Mouse (Mus musculus): Measurements from ENCODE around the gene Wtip. TPM values are rescaled to one million over a fixed set of nuclear protein-coding genes. Genes with fewer than 3 reads are reported as not detected.
A peak's percentile ranks its signal among the peaks of the same experiment; 100 is the strongest.

The Wtip gene
- total and polyA plus RNA-seq, 2 experiments from 2014 or later = 2.2 to 55.5 TPM

DNA sequence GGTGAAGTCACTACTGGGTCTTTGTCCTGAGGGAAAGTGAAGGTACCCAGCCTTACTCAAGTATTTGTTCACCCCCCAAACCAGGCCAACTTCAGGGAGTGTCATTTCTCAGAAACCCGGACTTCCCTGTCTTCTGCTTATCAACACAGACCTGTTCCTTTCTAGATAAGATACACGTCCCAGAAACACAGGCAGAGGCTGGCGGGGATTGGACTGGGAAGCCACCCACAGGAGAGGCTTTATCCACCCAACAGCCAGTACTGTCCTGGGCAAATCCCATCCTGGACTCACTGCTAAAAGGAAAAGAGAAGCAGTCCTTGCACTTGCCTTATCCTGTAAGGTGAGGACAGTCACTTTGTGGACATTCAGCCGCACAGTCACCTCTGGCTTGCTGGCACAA lies 14.1 kb upstream of the Wtip start:
- Histone ChIP-seq H3K27ac (ENCODE audit: low read depth) (no peak overlapping the region), H3K4me2 (ENCODE audit: low read depth, low read length) (no peak overlapping the region)
- 46% methylated on average over 4 of the region's 4 CpGs for WGBS

DNA sequence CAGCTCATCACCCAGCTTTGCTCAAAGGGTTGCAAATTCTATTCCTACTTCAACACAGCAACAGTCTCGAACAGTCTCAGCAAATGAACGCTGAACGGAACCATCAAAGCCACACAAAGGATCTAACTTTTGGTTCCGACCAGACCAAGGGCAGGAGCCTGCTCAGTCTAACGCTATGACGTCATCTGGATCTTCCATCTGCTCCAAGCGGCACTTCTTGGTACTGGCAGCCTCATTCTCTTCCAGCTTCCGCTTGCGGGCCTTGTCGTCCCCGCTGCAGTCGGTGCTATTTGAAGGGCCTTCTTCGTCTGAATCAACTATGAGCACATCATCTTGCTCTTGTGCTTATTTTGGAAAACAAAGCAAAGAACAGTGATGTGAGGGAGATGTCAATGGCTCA lies 8.1 kb upstream of the Wtip start:
- ATAC-seq (ENCODE audit: insufficient read depth, low read depth) (no peak), DNase-seq (ENCODE audit: low spot score) (no peak)
- TF ChIP-seq CTCF (IDR thresholded peaks at IDR 0.05; ENCODE audit: low read depth) = no peak
- TF ChIP-seq EP300 (IDR thresholded peaks at IDR 0.05; ENCODE audit: low read depth) = no peak
- Histone ChIP-seq H3K4me3 (ENCODE audit: low read depth, low read length) (no peak overlapping the region), H3K4me2 (ENCODE audit: low read depth, low read length) (no peak overlapping the region), H3K9me3 (replicated peaks; ENCODE audit: control insufficient read depth, low read length) (no peaks in the 10 kb centered on the region), H3K4me1 (ENCODE audit: control insufficient read depth, insufficient read depth) (no peaks in the 10 kb centered on the region), H3K36me3 (replicated peaks; ENCODE audit: control insufficient read depth, insufficient read depth, low read length) (peaks cover 62% of the 10 kb centered on the region), H3K27ac (ENCODE audit: low read depth) (no peak overlapping the region), H3K27me3 (ENCODE audit: control insufficient read depth, insufficient read depth, low read length) (no peaks in the 10 kb centered on the region), H3K9ac (replicated peaks; ENCODE audit: low read depth, low read length) (no peak overlapping the region)
- 92% methylated on average over 13 of the region's 13 CpGs for WGBS

More for the DNA sequence above, 14.1 kb upstream of the Wtip start:
- Histone ChIP-seq H3K4me3 (ENCODE audit: low read depth, low read length) (no peak overlapping the region), H3K36me3 (replicated peaks; ENCODE audit: control insufficient read depth, insufficient read depth, low read length) (peaks cover 98% of the 10 kb centered on the region), H3K9me3 (replicated peaks; ENCODE audit: control insufficient read depth, low read length) (0 out of 2 replicates have a peak, but pooled peaks cover 8% of the 10 kb centered on the region), H3K4me1 (ENCODE audit: control insufficient read depth, insufficient read depth) (no peaks in the 10 kb centered on the region), H3K27me3 (ENCODE audit: control insufficient read depth, insufficient read depth, low read length) (no peaks in the 10 kb centered on the region), H3K9ac (replicated peaks; ENCODE audit: low read depth, low read length) (no peak overlapping the region)
- DNase-seq (ENCODE audit: low spot score) = no peak
- ATAC-seq (ENCODE audit: insufficient read depth, low read depth) = no peak
- TF ChIP-seq CTCF (IDR thresholded peaks at IDR 0.05; ENCODE audit: low read depth) = no peak
- no peak for TF ChIP-seq EP300 (IDR thresholded peaks at IDR 0.05; ENCODE audit: low read depth)

DNA sequence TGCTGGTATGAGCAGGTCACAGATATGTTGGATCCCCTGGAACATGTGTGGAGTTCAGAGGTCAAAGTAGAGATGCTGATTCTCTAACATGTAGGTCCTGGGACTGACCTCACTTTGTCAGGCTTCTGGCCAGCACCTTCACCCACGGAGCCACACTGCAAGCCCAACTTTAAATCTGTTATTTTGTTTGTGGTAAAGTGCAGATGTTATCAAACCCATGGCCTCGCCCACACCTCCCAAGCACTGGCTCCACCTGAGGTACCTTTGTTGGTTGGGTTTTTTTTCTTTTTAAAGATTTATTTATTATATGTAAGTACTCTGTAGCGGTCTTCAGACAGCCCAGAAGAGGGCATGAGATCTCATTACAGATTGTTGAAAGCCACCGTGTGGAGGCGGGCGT lies 6.4 kb upstream of the Wtip start:
- Histone ChIP-seq H3K9me3 (replicated peaks; ENCODE audit: control insufficient read depth, low read length) (no peaks in the 10 kb centered on the region), H3K27me3 (ENCODE audit: control insufficient read depth, insufficient read depth, low read length) (no peaks in the 10 kb centered on the region), H3K36me3 (replicated peaks; ENCODE audit: control insufficient read depth, insufficient read depth, low read length) (peaks cover 45% of the 10 kb centered on the region), H3K27ac (ENCODE audit: low read depth) (no peak overlapping the region), H3K4me3 (ENCODE audit: low read depth, low read length) (no peak overlapping the region), H3K4me2 (ENCODE audit: low read depth, low read length) (no peak overlapping the region), H3K9ac (replicated peaks; ENCODE audit: low read depth, low read length) (no peak overlapping the region), H3K4me1 (ENCODE audit: control insufficient read depth, insufficient read depth) (no peaks in the 10 kb centered on the region)
- ATAC-seq (ENCODE audit: insufficient read depth, low read depth) (no peak), DNase-seq (ENCODE audit: low spot score) (no peak)
- no peak for TF ChIP-seq CTCF (IDR thresholded peaks at IDR 0.05; ENCODE audit: low read depth)
- no peak for TF ChIP-seq EP300 (IDR thresholded peaks at IDR 0.05; ENCODE audit: low read depth)
- 80% methylated on average over 6 of the region's 6 CpGs for WGBS

DNA sequence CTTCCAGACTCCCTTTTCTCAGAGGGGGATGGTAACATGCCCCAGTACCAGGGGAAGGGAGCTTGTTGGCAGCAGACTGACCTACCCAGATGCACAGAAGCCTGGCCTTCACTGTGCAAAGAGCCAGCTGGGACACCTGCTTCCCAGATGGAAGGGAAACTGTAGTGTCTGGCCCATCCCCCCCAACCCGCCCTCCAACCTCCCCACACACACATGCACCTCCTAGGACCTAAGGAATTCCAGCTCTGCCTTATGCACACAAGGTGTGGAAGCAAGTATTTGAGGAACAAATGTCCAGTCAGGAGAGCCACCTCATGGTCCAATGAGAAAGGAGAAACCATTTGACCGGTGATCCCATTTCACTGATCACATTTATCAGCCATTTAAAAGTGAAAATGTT lies 1.3 kb upstream of the Wtip start:
- H3K27me3 ChIP-seq (ENCODE audit: control insufficient read depth, insufficient read depth, low read length) = no peaks in the 10 kb centered on the region
- no peaks in the 10 kb centered on the region for H3K9me3 ChIP-seq (replicated peaks; ENCODE audit: control insufficient read depth, low read length)
- ATAC-seq (ENCODE audit: insufficient read depth, low read depth) = no peak
- no peak for TF ChIP-seq EP300 (IDR thresholded peaks at IDR 0.05; ENCODE audit: low read depth)
- no peak for TF ChIP-seq CTCF (IDR thresholded peaks at IDR 0.05; ENCODE audit: low read depth)
- H3K27ac ChIP-seq (ENCODE audit: low read depth) = no peak overlapping the region
- no peak overlapping the region for H3K9ac ChIP-seq (replicated peaks; ENCODE audit: low read depth, low read length)
- H3K4me3 ChIP-seq (ENCODE audit: low read depth, low read length) = no peak overlapping the region
- WGBS = 98% methylated on average over 2 of the region's 2 CpGs
- no peak for DNase-seq (ENCODE audit: low spot score)
- no peak overlapping the region for H3K4me2 ChIP-seq (ENCODE audit: low read depth, low read length)
- peaks cover 7% of the 10 kb centered on the region; the same call in 1 of the 2 replicates for H3K4me1 ChIP-seq (ENCODE audit: control insufficient read depth, insufficient read depth)
- no peaks in the 10 kb centered on the region for H3K36me3 ChIP-seq (replicated peaks; ENCODE audit: control insufficient read depth, insufficient read depth, low read length)

DNA sequence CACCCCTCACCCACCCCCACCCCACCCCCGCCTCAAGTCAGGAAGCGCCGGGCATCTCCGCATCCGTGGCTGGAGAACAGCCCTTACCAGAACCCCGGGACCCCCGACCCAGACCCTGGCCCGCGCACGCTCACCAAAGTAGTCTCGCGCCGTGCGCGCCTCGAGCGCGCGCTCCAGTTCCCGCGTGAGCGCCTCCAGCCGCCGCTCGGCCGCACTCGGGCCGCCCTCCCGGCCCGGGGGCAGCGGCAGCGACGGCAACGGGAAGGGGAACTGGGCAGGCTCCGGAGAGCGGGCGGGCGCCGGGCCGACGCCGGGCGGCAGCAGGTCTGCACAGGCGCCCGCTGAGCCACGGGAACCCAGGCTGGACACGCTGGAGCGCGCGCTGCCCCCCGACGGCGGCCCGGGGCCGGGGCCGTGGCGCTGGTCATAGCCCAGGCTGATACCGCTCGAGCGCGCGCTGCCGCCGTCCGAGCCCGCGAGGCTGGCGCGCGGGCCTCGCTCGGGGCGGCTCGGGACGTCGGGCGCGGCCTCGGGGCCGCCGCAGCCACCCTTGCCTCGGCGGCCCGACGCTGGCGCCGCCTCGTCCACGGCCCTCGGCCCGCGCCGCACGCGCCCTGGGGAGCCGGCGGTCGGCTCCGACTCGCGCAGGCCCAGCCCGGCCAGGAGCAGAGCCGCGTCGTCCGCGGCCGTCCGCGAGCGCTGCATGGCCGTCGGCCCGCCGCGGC lies 551 bp downstream of the Wtip start:
- Histone ChIP-seq H3K36me3 (replicated peaks; ENCODE audit: control insufficient read depth, insufficient read depth, low read length) (no peaks in the 10 kb centered on the region), H3K27ac (ENCODE audit: low read depth) (peak overlapping the region; percentile 84), H3K9me3 (replicated peaks; ENCODE audit: control insufficient read depth, low read length) (no peaks in the 10 kb centered on the region), H3K4me2 (ENCODE audit: low read depth, low read length) (peak overlapping the region; percentile 74), H3K4me1 (ENCODE audit: control insufficient read depth, insufficient read depth) (peaks cover 7% of the 10 kb centered on the region; the same call in 1 of the 2 replicates), H3K9ac (replicated peaks; ENCODE audit: low read depth, low read length) (peak overlapping the region; percentile 96), H3K27me3 (ENCODE audit: control insufficient read depth, insufficient read depth, low read length) (no peaks in the 10 kb centered on the region), H3K4me3 (ENCODE audit: low read depth, low read length) (peak overlapping the region; percentile 83)
- no peak for TF ChIP-seq EP300 (IDR thresholded peaks at IDR 0.05; ENCODE audit: low read depth)
- TF ChIP-seq CTCF (IDR thresholded peaks at IDR 0.05; ENCODE audit: low read depth) = no peak
- DNase-seq (ENCODE audit: low spot score) (peak; percentile 31), ATAC-seq (ENCODE audit: insufficient read depth, low read depth) (peak; percentile 75)
- 1% methylated on average over 71 of the region's 116 CpGs for WGBS
